Mouse (Mus musculus): Measurements from ENCODE around the gene Pnpo.
A peak's percentile ranks its signal among the peaks of the same experiment; 100 is the strongest.

The Pnpo gene

GRCm38 (mm10) chr11:96943746-96944304, at the start of gene Pnpo:
Pnpo (minus strand) TSS chr11:96943986.
- peak; percentile 98 for ATAC-seq (ENCODE audit: low TSS enrichment)

- ATAC-seq (ENCODE audit: low TSS enrichment): no peak
These were observed 49.0 kb upstream of the Pnpo start for GRCm38 (mm10) chr11:96992722-96993311.

- ATAC-seq (ENCODE audit: low TSS enrichment): peak; percentile 73
These were observed 47.7 kb upstream of the Pnpo start for GRCm38 (mm10) chr11:96991501-96991900.

DNA sequence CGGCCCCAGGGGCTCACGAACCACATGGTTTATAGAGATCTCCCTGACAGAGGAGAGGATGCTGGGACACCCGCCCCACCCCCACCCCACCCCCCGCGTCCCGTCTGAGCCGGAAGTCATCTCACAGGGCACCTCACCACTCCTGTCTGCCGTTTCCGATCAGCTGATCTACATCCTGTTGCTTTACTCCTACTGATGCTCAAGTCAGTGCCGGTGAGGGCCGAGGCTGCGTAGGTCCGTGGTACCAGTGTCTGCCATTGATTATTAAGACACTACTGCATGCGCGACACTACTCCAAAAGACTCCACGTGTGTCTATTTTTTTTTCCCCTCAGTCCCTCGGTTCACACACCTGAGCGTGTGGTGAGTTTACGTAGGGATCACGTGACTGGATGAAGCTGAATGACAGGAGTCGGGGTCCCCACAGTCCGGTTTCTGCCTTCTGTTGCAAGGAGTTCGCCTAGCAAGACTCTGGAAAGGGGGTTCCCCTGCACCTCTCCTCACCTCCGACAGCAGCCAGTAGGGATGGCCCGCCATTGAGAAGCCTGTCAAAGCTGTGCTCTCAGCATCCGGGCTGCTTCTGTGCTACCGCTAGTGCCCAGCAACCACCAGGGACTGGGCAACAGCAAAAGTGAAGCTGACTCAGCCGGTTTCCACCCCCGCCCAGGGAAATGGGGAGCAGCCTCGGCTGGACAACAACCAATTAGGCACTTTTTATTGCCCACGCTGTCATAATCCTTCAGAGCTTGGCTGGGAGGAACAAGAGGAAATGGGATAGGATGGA, 44.3 kb upstream of the Pnpo start:
- ATAC-seq (ENCODE audit: low TSS enrichment): peak; percentile 46; the same call in 1 of the 2 replicates

DNA sequence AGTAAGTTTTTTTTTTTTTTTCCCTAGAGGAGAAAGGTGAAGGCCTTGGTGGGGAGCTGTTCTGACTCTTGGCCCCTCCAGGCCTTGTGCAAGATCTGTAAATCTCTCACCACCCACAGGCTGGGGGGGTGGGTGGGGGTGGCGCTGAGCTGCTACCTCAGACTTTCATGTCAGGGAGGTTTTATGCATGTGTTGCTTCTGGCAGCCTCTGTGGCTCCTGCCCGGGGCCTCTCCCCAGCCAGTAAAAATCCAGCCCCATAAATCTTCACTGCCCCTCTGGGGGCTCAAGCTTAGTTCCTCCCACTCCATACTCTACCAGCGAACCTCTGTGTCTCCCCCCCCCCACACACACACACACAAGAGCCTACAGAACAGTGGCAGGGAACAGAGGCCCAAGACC, 42.7 kb upstream of the Pnpo start:
- ATAC-seq (ENCODE audit: low TSS enrichment): no peak

DNA sequence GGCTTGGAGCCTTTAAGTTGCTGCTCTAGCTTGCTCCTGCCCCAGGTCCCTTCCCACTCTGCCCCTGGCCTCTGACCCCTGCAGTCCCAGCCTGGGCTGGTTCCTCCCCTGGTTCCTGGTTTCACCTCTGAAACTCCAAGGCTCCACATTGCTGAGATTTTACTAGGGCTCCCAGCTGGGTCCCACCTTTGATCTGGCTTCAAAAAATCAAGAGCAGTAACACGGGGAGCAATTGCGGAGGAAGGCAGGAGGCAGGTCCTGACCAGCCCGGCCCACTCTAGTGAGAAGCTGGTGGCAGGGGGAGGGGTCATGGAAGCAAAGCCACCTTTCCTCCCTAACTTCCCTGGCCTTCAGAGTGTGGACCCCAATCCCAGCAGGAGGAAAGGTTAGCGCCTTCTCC, 41.1 kb upstream of the Pnpo start:
- ATAC-seq (ENCODE audit: low TSS enrichment): no peak

- no peak for ATAC-seq (ENCODE audit: low TSS enrichment)
These were observed 39.1 kb upstream of the Pnpo start, which contains the start of gene Sp2 for GRCm38 (mm10) chr11:96982859-96983258. Sp2 (minus strand) TSS chr11:96982959.

DNA sequence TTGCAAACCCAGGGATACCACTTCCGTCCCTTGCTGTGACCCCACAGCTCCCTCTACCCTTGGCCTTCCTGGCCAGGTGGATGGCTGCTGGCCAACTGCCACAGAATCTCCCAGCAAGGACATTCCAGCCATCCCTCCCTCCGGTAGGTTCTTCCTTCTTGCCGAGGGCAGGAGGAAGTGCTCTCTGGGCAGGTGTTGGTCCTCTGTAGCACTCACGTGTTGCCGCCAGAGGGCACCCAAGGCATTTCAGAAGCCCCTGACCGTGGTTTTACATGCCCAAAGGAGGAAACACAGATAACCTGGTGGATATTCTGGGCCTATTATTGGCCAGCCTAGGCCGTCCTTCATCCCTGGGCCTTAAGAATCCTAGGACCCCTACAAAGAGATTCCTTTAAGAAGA, 38.6 kb upstream of the Pnpo start:
- ATAC-seq (ENCODE audit: low TSS enrichment): no peak

DNA sequence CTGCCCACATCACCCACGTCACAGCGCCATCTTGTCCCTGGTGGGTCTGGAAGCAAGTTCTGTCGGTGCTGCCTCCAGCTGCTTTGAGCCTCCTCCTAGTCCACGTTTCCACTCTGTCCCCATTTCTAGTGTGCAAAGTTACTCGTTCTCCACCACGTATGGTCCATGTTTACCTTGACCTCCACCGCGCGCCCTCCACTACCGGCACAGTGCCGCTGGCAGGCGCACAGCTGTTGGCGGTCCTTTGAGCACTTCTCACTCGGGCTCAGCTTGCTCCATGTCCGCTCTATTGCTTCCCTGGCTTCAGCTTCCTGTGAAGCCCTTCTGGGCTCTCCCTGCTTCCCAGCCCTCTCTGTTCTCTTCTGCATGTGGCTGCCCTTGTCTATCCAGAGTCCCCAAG, 37.7 kb upstream of the Pnpo start:
- ATAC-seq (ENCODE audit: low TSS enrichment): no peak

GRCm38 (mm10) chr11:96980021-96980420, 36.2 kb upstream of the Pnpo start:
- no peak for ATAC-seq (ENCODE audit: low TSS enrichment)

GRCm38 (mm10) chr11:96979329-96979728, 35.5 kb upstream of the Pnpo start:
- no peak for ATAC-seq (ENCODE audit: low TSS enrichment)

DNA sequence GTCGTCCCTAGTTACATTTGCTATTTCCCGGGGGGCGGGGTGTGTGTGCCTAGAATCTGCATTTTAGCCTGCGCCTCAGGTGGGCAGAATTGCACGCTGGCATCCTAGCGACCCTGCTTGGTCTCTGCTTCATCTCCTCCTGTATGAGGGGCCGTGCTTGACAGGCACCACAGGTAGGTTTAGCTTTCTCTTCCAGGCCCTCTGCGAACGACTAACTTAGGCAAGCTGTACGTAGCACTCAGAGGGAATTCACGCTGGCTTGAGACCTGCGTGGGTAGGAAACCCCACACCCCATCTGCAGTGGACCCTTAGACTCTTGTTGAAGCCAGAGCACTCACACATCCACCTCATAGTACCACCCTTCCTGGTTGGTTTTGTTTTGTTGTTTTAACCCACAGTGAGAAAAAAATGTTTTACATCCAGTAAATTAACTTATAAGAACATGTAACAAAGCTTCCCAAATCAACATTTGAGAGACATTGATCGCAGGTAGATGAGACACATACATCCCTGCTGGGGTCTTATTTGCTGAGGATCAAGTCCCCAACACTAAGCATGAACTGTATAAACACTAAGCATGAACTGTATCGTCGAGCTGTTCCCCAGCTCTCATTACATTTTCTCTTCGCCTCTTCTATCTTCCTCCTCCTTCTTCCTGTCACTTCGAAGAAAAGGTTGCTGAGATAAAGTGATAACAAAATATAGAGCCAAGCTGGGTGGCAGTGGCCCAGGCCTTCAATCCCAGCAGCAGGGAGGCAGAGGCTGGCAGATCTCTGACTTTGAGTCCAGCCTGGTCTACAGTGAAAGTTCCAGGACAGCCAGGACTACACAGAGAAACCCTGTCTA, 34.8 kb upstream of the Pnpo start:
- no peak for ATAC-seq (ENCODE audit: low TSS enrichment)

DNA sequence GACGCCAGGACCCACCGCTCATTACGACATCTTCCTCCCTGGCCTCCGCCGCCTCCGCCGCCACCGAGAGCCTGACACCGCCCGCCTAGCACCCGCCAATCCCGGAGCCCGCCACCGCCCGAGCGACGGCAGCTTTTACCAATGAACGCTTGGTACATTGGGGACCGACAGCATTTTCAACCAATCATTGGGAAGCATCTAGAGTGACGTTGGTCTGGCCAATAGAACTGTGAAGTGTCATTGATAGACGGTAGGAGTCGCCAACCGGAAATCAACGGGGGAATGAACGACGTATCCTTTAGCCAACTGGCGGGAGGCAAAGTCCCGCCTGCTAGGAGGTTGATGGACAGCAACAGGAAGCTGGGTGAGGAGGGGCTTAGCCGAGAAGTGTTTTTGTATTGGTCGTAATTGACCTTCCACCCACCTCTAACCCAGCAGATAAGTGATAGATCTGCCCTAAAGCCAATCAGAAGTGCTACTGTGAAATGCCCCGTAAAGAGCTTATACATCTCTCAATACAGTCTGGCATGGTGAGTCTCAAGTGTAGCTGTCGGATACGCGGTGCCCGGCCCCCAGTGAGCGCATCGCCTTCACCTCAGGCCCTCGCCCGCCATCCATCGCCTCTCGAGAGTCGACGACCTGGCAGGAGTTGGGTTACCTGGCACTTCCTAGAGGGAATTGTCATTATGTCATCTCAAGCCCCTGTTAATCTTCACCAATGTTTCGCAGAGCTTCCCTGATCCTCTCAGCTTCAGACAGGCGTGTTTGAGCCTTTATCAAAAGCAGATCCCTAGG, 34.0 kb upstream of the Pnpo start:
- peak; percentile 91 for ATAC-seq (ENCODE audit: low TSS enrichment)

DNA sequence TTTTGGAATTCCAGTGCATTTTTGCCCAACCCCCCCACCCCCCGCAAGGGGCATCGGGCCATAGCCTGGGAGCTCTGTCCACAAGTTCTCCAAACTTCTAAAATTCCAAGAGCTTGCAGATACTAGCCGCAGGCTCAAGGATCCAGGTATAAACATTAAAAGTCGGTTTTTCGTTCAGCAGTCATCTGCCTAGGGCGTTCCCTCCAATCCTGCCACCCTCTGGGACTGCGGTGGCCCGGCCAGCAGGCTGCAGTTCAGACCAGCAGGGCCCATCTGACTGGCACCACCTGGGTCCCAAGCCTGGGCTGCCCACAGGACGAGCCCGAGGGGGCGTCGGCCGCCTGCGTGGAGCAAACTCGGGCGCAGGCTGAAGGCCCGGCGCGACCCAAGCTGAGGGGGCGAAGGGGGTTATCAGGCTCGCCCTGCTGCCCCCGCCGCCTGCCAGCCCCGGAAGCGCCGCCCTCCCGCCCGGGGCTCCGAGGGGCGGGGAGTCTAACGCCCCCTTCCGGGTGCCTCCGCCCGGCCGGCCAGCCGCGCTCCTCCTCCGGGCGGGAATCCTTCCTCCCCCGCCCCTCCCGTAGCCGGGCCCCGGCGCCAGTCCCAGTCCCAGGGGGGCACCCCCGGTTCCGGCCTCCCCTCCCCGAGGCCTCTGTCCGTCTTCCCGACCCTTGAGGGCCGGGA, 33.3 kb upstream of the Pnpo start:
- ATAC-seq (ENCODE audit: low TSS enrichment): peak; percentile 68

GRCm38 (mm10) chr11:96976379-96976687, 32.5 kb upstream of the Pnpo start:
- ATAC-seq (ENCODE audit: low TSS enrichment): no peak

DNA sequence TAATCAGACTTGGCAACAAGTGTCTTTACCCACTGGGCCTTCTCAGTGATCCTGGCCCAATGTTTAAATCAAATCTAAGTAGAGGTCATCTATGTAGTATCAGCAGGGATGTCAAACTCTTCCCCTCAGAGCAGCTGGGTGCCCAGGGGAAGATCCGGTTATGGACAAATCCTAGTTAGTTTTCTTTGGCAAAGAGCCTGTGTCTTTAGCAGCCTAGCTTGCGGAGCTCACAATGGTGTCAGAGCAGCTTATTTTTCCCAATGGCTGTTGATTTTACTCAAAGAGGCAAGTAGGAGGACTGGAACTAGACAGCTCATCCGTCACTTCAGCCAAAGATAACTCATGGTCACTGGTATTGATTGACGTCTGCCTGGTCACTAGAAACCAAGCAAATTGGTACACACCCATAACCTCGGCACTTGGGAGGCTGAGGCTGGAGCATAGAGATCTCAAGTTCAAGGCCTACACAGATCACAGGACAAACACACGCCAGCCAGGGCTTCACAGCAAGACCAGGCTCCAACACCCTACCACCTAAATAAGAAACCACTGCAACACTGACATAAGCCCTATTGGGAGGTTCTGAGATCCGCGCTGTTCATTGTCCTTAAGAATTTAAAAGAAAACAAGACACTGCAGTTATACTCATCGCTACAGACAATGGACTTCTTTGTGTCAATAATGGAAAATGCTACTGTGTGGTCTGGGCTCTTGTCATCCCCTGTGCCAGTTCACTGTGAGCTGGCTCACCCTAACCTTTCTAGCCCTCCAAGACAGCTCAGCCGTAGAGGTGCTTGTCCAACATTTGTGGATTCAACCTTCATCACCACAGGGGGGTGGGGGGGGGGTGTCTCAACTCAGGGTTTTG, 32.0 kb upstream of the Pnpo start:
- no peak for ATAC-seq (ENCODE audit: low TSS enrichment)

DNA sequence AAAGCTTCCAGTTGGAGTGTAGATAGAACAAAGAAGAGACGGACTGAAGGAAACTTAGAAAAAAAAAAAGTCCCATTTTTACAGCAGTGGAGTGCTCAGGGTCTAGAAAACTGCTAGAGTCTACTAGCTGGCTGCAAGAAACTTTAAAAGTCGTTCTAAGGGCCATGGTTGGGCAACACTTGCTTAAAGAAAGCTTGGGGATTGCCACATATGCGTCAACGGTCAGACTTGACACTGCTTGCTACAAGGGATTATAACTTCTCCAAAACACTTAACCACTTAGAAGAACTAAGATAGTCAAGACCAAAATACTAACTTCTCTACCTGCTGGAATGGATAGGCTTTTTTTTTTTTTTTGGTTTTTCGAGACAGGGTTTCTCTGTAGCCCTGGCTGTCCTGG, 31.0 kb upstream of the Pnpo start:
- no peak for ATAC-seq (ENCODE audit: low TSS enrichment)

DNA sequence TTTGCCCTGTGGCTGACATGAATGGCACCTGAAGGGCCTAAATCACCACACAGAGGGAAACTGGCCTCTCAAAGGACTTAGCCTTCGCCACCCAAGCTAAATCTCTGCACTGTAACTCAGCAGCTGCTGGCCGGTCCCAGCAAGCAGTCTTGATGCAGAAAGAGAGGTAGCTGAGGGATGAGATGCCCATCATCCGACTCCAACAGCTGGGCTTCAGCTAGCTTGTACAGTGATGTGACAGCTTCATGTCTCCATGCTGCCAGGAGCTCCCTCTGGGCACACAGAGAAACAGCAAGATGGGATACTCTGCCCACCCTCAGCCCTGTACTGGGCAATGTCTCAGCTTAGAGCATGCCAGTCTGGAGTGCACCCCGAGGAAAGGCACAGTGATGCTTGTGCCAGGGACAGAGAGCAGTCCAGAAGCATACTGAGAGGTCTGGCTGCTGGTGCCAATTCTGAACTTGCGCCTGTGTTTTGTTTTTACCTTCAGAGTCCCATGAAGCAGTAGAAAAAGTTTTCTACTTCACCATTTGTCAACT, 29.7 kb upstream of the Pnpo start:
- ATAC-seq (ENCODE audit: low TSS enrichment): no peak

GRCm38 (mm10) chr11:96972906-96973305, 29.1 kb upstream of the Pnpo start:
- no peak for ATAC-seq (ENCODE audit: low TSS enrichment)

DNA sequence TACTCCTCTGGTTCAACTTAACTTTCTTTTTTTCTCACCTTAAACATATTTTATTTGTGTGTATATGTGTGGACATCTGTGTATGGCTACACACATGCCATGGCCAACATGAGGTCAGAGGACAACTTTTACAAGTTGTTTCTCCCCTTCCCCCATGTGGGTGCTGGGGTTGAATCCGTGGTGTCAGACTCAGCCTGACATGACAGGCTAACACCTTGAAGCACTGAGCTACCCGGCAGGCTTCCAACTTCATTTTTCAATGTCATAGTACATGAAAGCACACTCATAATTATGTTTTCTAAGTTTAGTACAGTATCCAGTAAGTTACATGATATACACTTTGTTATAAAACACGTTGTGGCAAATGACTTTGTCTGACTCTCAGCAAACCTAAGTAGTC, 26.6 kb upstream of the Pnpo start:
- ATAC-seq (ENCODE audit: low TSS enrichment): no peak
